Mouse (Mus musculus): ENCODE measurements around the gene Pidd1.
"Not testable (repeated sequence)": the region's sequence is repeated elsewhere in the genome, so short reads cannot be mapped to it uniquely, and the experiment has no call there.

Pidd1 gene

GRCm38 (mm10) chr7:141458661-141459060, 14.8 kb upstream of the Pidd1 start:
- DNase-seq (ENCODE audit: low spot score in 2 of 2), result no peak

GRCm38 (mm10) chr7:141457986-141458660, 14.3 kb upstream of the Pidd1 start:
- no peak for DNase-seq (ENCODE audit: low spot score in 2 of 2)

GRCm38 (mm10) chr7:141457236-141457635, 13.4 kb upstream of the Pidd1 start:
- no peak for DNase-seq (ENCODE audit: low spot score in 2 of 2)

GRCm38 (mm10) chr7:141456739-141457138, 12.9 kb upstream of the Pidd1 start:
- DNase-seq (ENCODE audit: low spot score in 2 of 2), result no peak

- peak; percentile 74 to 82 for DNase-seq (ENCODE audit: low spot score in 2 of 2)
Measured at GRCm38 (mm10) chr7:141455610-141456314, 11.9 kb upstream of the Pidd1 start.

- DNase-seq (ENCODE audit: low spot score in 2 of 2), result peak; percentile 90 to 94
Measured at GRCm38 (mm10) chr7:141454967-141455551, 11.2 kb upstream of the Pidd1 start, which contains the start of gene Pnpla2. Gene Pnpla2, plus strand, starts transcription at chr7:141455198.

GRCm38 (mm10) chr7:141453636-141454035, 9.8 kb upstream of the Pidd1 start:
- no peak for DNase-seq (ENCODE audit: low spot score in 2 of 2)

- no peak for DNase-seq (ENCODE audit: low spot score in 2 of 2)
Measured at GRCm38 (mm10) chr7:141451928-141452327, 8.1 kb upstream of the Pidd1 start.

- DNase-seq (ENCODE audit: low spot score in 2 of 2), result peak; percentile 90 to 92
Measured at GRCm38 (mm10) chr7:141447110-141447991, 3.5 kb upstream of the Pidd1 start, which contains the start of gene Rplp2. Gene Rplp2, plus strand, starts transcription at chr7:141447370.

- DNase-seq (ENCODE audit: low spot score in 2 of 2), result not testable (repeated sequence)
Measured at GRCm38 (mm10) chr7:141446374-141446773, 2.5 kb upstream of the Pidd1 start.

- DNase-seq (ENCODE audit: low spot score in 2 of 2), result peak in 1 of 2 experiments; percentile 13
Measured at GRCm38 (mm10) chr7:141443081-141443821, 574 bp downstream of the Pidd1 start.

- no peak for DNase-seq (ENCODE audit: low spot score in 2 of 2)
Measured at GRCm38 (mm10) chr7:141442199-141442598, 1.6 kb downstream of the Pidd1 start.

GRCm38 (mm10) chr7:141441460-141441859, 2.4 kb downstream of the Pidd1 start:
- DNase-seq (ENCODE audit: low spot score in 2 of 2), result no peak

- DNase-seq (ENCODE audit: low spot score in 2 of 2), result no peak
Measured at GRCm38 (mm10) chr7:141440613-141441012, 3.2 kb downstream of the Pidd1 start.

GRCm38 (mm10) chr7:141439811-141440210, 4.0 kb downstream of the Pidd1 start:
- no peak for DNase-seq (ENCODE audit: low spot score in 2 of 2)

- no peak for DNase-seq (ENCODE audit: low spot score in 2 of 2)
Measured at GRCm38 (mm10) chr7:141439140-141439679, 4.6 kb downstream of the Pidd1 start.

- no peak for DNase-seq (ENCODE audit: low spot score in 2 of 2)
Measured at GRCm38 (mm10) chr7:141438201-141438968, 5.4 kb downstream of the Pidd1 start.

- DNase-seq (ENCODE audit: low spot score in 2 of 2), result peak; percentile 70 to 86
Measured at GRCm38 (mm10) chr7:141437178-141438120, 6.4 kb downstream of the Pidd1 start, which contains the start of gene Slc25a22. Gene Slc25a22, minus strand, starts transcription at chr7:141437892.

GRCm38 (mm10) chr7:141436523-141436892, 7.3 kb downstream of the Pidd1 start:
- DNase-seq (ENCODE audit: low spot score in 2 of 2), result no peak
